Mouse (Mus musculus) cerebellum, postnatal 25 days (tissue): Measurements from ENCODE around the gene Wdfy3.
"Not testable (repeated sequence)": the region's sequence is repeated elsewhere in the genome, so short reads cannot be mapped to it uniquely, and the experiment has no call there.

Experiments
- DNase-seq, 2 experiments: peaks; one replicate each; pipeline ENCODE4 v3.0.0; 2021; ENCODE audit warnings: mixed read lengths in 2 of 2

Gene Wdfy3

GRCm38 (mm10) chr5:102069767-102070413 lies at the start of gene Wdfy3:
Gene Wdfy3 (minus strand): TSS chr5:102069921.
- peak; percentile 94 for DNase-seq

DNA sequence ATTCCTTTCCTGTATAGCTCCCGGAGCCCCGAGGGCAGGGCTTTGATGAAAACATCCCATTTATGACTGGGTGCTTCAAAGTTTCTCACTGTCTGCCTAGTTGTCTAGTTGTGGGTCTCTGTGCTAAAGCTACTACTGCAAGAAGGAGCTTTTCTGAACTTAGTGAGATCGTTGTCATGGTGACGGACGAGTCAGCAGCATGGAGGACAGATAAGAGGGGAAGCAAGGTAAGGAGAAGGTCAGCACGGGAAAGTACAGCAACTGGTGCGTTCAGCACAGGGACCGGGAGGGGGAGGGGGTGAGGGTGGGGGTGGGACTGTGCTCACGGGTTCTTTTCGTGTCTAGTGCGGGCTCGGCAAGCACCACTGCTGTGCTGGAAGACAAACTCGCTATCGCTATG lies 43.3 kb upstream of the Wdfy3 start:
- DNase-seq: no peak

DNA sequence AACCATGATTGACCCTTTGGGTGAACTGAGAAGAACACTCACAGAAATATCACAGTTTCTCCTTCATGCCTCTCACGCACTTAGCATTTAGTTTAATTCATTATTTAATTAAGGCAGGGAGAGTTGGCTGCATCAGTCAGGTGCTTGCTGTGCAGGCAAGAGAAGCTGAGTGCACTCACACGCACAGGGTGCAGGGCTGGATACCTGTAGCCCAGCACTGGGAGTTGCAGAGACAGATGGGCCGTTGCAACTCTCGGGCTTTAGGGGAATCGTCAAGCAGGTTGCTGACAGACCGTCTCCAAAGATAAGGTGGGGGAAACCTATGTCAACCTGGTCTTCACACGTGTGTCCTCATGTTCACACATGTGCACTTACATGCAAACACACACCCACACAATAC lies 42.3 kb upstream of the Wdfy3 start:
- no peak for DNase-seq

DNA sequence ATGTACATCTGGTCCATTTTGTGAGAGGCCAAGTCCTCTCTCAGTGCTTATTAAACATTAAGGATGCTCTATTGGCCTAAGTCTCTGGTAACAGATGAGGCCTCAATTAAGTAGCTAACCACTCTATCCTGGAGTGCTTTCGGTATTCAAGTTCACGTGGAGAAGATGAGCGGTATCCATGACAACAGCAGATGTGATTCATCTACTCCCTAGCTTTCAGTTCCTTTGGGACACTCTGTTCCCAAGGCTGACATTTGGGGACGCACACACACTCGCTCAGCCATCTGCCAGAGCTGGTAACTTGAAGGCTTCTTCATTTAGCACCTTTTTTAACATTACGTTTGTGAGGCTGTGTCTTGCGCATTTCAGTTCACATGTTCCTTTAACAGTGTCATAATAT lies 40.3 kb upstream of the Wdfy3 start:
- DNase-seq: no peak

DNA sequence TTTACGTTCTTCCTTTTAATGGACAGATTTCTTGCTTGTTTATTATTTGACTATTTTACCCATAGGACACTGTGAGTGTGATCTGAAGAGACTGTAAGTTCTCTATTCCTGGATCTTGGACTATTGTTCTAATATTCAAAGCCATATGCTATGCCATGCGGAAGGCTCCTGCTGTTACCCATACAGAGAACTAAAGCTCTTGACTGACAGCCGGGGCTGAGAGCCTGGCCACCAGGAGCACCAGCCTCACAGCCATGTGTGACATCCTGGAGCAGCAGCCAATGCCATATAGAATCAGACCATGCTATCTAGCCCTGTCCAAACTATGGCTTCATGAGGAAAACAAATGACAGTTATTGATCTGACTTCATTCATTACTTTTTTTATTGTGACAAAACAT lies 36.2 kb upstream of the Wdfy3 start:
- DNase-seq: peak; percentile 29 to 51

- not testable (repeated sequence) for DNase-seq
These were observed 32.1 kb upstream of the Wdfy3 start for GRCm38 (mm10) chr5:102101815-102102214.

- no peak for DNase-seq
These were observed 30.8 kb upstream of the Wdfy3 start for GRCm38 (mm10) chr5:102100246-102101241.

- DNase-seq: no peak
These were observed 25.9 kb upstream of the Wdfy3 start for GRCm38 (mm10) chr5:102095576-102095975.

DNA sequence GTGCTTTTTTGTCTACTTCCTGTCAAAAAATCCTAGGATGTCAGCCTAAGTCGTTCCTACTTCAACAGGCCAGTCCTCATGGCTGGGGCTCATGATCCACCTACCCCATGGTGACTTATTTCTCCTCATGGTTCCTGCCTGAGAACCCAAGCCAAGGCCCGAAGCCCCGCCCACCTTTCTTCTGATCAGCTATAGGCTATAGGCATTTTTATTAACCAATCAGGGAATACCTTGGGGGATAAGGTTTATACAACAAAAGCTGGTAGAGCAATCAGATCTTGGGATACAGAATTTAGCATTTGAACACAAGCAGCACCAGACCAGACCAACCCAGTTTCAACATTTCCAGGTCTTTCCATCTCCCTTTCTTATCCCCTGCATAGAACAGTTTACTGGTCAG lies 21.0 kb upstream of the Wdfy3 start:
- no peak for DNase-seq

DNA sequence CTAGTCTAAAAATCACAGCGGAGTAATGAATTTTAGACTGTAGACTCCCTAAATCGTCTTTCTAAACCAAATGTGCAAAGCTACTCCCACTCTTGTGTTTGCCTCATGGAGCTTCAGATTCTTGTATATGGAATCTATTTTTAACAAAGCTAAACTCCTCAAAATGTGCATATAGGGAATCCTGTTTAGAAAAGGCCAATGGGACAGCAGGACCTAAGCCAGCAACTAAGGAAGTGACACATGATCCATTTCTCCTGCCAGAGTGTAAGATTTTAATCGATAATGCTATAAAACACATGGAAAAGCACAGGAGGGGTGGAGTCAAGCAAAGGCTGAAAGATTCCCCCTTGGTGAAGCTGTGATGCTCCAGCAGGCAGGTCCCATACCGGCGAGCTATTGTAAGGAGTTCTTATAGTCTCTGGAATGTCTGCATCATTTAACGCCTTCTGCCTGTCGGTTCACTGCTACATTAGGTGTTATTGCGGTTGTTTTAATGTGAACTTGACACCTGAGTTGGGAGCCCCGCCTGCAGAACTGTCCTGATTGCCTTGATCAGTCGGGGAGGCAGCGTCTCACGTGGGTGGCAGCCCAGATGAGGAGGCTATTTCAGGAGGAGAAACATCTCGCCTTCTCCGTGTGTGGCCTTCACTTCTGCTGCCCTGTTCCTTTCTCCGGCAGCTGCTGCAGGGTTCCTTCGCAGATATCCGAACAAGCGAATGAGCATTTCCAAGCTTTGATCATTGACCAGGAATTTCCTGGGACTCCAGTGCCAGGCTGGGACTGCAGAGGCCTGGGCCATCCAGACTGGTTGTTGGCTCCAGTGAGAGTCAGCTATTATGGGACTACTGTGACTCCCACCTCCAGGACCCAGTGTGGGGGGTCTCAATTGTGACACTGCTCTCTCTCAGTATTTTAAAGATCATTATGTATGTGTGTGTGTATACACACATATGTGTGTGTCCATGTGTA lies 15.3 kb upstream of the Wdfy3 start:
- DNase-seq: no peak

DNA sequence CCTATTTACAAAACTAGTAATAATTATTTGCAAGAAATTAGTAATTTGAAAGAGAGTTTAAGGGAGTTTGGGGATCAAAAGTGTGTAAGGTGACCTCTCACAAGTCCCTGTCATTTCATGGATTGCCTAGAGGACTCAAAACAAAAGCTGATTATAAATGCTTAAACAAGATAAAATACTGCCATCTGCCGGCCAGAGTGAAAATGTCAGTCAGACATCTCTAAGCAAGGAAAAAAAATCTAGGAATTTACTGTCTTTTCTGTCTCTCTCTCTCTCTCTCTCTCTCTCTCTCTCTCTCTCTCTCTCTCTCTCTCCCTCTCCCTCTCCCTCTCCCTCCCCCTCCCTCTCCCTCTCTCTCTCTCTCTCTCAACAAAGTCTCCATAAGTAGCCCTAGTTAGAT lies 4.4 kb upstream of the Wdfy3 start:
- peak; percentile 77 to 88 for DNase-seq

DNA sequence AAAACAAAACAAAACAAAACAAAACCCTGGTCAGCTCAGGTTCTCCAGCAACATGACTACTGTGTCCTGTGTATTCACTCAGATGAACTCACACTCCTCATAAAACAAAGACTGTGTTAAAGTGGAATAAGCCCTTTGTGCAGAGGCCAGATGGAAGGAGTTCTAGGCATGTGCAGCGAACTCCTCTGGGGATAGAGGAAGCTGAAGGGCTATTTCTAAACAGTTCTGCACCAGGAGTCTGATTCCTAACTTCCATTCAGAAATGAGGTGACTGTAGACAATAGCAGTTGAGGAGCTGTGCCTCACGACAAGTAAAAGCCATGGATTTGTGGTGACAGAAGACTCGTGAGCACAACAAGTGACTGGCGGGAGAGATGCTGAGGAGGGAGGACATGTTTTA lies 2.3 kb upstream of the Wdfy3 start:
- no peak for DNase-seq

DNA sequence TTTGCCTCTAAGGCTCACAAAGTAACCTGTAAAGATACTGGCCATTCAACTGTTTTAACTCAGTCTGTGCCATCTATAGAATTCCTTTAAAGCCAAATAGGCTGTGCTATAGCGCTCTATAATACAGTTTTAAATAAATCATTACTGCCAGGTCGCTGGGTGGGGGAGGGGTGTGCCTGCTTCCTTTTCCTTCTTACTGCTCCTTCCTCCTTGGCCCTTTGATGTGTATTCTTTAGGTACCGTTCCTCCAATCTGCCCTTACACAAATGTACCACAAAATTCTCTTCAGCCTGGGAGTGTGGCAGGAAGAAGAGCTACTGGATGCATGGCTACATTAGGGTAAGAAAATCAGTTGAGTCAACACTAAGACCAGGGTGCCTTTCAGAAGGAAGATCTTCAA lies 1.5 kb upstream of the Wdfy3 start:
- no peak for DNase-seq

- no peak for DNase-seq
These were observed 1.1 kb upstream of the Wdfy3 start for GRCm38 (mm10) chr5:102070788-102071187.

DNA sequence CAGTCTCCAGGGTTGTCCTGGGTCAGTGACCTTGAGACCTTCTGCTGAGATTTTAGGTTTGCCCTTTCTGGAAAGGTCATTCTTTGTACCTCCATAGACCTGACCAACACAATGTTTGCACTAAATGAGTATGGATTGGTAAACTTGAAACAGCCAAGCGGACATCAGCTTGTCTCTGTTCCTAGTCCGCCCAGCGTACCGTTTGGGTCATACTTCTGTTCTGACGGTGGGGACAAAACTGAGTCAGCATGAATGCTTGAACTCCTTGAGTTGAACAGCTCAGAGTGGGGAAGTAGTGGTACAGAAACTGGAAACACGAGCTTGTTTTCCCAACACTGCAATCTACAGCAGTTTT lies 670 bp upstream of the Wdfy3 start:
- no peak for DNase-seq

DNA sequence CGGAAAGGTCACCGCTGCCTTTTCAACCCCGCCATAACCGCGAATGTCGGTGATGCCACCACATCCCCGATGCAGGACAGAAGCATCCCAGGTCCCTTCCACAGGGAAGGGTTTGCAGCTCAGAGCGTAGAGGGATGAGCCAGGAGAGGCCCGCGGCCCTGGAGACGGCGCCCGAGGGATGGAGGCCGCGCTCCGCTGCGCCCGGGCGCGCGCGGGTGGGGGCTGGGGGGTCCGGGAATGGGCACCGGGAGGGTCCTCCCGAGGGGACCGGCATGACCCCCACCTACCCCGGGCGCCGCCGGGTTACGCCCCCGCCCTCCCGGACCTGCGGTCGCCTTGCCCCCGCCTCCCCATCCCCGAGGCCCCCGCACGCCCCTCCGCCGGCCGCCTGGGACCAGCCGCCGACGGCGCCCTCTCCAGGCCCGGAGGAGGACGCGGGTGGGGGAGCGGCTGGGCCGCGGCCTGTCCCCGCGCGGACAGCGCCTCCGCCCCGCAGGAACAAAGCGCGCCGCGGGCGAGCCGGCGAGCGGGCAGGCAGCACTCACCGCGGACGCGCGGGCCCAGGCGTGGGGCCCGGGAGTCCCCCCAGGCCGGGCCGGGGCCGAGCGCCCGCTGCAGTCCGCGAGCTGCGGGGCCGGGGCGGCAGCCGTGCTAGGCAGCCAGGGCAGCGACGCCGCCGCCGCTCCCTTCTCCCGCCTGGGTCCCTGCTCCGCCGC lies 512 bp downstream of the Wdfy3 start:
- DNase-seq: peak; percentile 84 to 86

DNA sequence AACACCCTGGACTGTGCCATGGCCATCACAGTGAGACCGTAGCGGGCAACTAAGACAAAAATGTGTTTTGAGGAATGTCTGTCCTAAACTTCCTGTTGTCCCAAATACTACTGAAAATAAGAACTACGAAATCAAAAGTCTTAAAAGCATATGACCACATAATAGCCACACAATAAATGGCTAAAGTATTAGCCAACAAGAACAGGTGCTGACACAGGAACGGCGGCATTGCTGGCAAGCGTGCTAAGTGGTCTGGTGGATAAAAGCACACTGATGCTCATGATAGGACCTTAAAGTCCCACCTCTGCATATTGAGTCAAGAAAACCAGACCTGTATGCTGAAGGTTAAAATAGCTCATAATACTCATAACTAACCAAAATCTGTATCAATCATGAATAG lies 3.3 kb downstream of the Wdfy3 start:
- DNase-seq: peak in 1 of 2 experiments; percentile 52

DNA sequence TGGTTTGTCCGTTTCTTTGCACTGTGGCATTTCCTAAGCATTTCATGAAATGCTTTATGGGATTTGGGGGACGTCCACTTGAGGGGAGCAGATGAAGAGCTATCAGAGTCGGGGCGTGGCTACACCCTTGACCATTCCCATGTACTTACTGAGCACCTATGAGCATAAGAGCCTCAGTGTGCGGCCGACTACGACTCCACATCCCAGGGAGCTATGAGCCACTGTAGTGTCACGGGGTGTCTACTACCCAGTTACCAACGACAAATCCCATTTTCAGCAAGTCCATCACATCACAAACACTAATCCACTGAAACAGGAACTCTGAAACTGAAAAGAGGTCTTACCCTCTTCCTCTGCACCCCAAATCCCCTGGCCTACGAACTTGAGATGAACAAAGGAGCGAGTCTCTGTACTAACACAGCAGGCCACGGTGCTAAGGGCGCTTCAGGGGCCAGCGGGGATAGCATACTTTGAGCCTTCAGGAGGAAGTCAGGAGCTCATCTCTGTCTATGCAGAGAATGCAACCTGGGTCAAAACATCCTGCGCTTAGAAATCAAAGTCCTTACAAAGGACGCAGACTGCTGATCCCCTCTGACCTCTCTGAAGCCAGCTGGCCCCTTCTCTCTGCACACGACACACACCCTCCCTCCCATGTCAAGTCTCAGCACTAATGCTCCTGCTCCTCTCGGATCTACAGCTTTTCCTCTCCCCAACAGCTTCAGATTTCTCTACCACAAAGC lies 6.5 kb downstream of the Wdfy3 start:
- DNase-seq: no peak

GRCm38 (mm10) chr5:102061816-102062215 lies 7.9 kb downstream of the Wdfy3 start:
- no peak for DNase-seq

DNA sequence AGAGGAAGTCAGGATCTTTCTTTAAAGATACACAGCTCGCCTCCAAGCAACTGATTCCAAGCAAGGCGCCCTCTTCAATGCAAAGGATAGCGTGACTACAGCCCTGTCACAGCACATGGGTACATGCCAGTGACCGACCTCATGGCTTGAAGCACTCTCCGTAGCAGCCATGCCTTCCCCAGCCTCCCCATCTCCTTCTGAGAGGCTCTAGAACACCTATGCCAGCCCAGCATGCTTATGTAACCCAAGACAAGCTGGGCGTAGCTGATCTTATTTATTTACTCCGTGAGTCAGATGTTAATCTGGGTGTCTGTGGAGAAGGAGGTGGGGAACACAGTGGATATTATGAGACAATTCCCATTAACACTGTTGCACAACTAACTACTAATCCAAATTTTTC lies 13.8 kb downstream of the Wdfy3 start:
- peak; percentile 51 to 65 for DNase-seq

- DNase-seq: peak; percentile 58 to 61
These were observed 14.5 kb downstream of the Wdfy3 start for GRCm38 (mm10) chr5:102055130-102055641.
